Mouse (Mus musculus) lung, embryonic 15.5 days (tissue): ENCODE results near the gene Prkcg. TPM values are rescaled to one million over a fixed set of nuclear protein-coding genes. Genes with fewer than 3 reads are reported as not detected.

Experiments used
- ATAC-seq: fragments of 200-750 bp; cut with Nextera tagmentation; 2 replicates; pipeline ENCODE4 v1.8.0; 2017; ENCODE audit warnings: moderate number of reproducible peaks, borderline replicate concordance; ENCODE audit not compliant: low FRiP score, low TSS enrichment; ENCODE audit errors: extremely low read depth
- H3K27ac ChIP-seq: fragments of 300-500 bp; sonication (generic); 2 replicates; pipeline ENCODE4 v1.5.1; 2015; ENCODE audit warnings: moderate library complexity, mild to moderate bottlenecking, inconsistent platforms
- H3K27me3 ChIP-seq: fragments of 300-500 bp; sonication (generic); 2 replicates; pipeline ENCODE4 v1.6.1; 2015; ENCODE audit warnings: inconsistent platforms
- H3K36me3 ChIP-seq: fragments of 300-500 bp; sonication (generic); 2 replicates; pipeline ENCODE4 v1.6.1; 2015; ENCODE audit warnings: inconsistent platforms
- H3K4me1 ChIP-seq: fragments of 300-500 bp; sonication (generic); 2 replicates; pipeline ENCODE4 v1.6.1; 2015; ENCODE audit warnings: inconsistent platforms
- H3K4me2 ChIP-seq: fragments of 300-500 bp; sonication (generic); 2 replicates; pipeline ENCODE4 v1.6.1; 2015; ENCODE audit warnings: inconsistent platforms, mild to moderate bottlenecking, moderate library complexity
- H3K4me3 ChIP-seq: fragments of 300-500 bp; sonication (generic); 2 replicates; pipeline ENCODE4 v1.5.1; 2015; ENCODE audit warnings: mild to moderate bottlenecking, inconsistent platforms
- H3K9ac ChIP-seq: fragments of 300-500 bp; sonication (generic); 2 replicates; pipeline ENCODE4 v1.6.1; 2015; ENCODE audit warnings: inconsistent platforms
- H3K9me3 ChIP-seq: fragments of 300-500 bp; sonication (generic); 2 replicates; pipeline ENCODE4 v1.6.1; 2016; ENCODE audit warnings: inconsistent platforms
- WGBS: fragments of 180-500 bp; shearing (Covaris S2); methylation state at CpG from one replicate; pipeline ENCODE4 v1.1.7; 2015; 5-methylcytosine and 5-hydroxymethylcytosine counted together
- polyA plus RNA-seq: library from polyadenylated mRNA; unstranded; fragments of >200 nt; fragmentation: Nextera tagmentation; extraction: Ambion mirVana; gene quantifications from 2 replicates; pipeline ENCODE4 v1.2.1, GENCODE M21; 2015

The Prkcg gene
- polyA plus RNA-seq, 1 experiment from 2014 or later: 0.32 TPM

GRCm38 (mm10) chr7:3303276-3303781 is 14.3 kb downstream of the Prkcg start:
- peaks cover 37% of the 10 kb centered on the region for H3K27me3 ChIP-seq
- peak overlapping the region; percentile 31 for H3K4me3 ChIP-seq
- ATAC-seq: peak; percentile 54
- WGBS: under 1% methylated on average over 21 of the region's 29 CpGs
- peaks cover 18% of the 10 kb centered on the region for H3K36me3 ChIP-seq
- H3K4me2 ChIP-seq: peak overlapping the region; percentile 66
- H3K9me3 ChIP-seq: no peaks in the 10 kb centered on the region
- H3K27ac ChIP-seq: no peak overlapping the region
- H3K9ac ChIP-seq: no peak overlapping the region
- peaks cover 37% of the 10 kb centered on the region for H3K4me1 ChIP-seq

DNA sequence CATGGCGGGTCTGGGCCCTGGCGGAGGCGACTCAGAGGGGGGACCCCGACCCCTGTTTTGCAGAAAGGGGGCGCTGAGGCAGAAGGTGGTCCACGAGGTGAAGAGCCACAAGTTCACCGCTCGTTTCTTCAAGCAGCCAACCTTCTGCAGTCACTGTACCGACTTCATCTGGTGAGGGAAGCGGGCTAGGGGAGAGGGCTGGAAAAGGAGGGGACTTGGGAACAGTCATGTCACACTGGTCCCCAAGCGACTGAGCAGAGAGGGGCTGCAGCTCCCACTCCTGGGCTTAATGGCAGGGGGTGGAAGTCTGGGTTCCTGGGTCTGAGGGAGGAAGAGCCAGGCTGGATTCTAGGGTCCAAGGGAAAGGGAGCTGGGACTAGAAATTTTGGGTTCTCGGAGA is 14.8 kb downstream of the Prkcg start:
- H3K27me3 ChIP-seq: peaks cover 37% of the 10 kb centered on the region

DNA sequence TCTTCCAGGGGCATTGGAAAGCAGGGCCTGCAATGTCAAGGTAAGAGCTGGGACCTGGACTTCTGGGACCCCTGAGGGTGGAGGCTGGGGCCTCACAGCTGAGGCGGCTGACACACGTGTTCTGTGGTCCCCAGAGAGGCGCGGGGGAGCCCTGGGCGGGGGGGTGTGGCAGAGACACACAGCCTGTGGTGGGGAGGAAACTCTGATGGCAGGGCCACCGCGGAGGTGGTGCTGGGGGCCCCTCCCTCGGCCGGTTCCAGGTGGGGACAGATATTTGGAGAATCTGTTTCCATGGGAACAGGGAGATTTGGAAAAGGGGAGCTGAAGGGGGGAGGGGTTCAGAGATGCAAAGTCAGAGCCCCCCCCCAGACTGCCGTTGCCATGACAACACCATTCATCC is 15.3 kb downstream of the Prkcg start:
- Histone ChIP-seq H3K9me3 (no peaks in the 10 kb centered on the region), H3K36me3 (peaks cover 9% of the 10 kb centered on the region), H3K27me3 (peaks cover 37% of the 10 kb centered on the region), H3K4me1 (peaks cover 37% of the 10 kb centered on the region), H3K4me3 (no peak overlapping the region), H3K27ac (no peak overlapping the region), H3K9ac (no peak overlapping the region), H3K4me2 (no peak overlapping the region)
- 5% methylated on average over 10 of the region's 10 CpGs for WGBS
- ATAC-seq: no peak

More for the DNA sequence above, 14.8 kb downstream of the Prkcg start:
- peak overlapping the region; percentile 66 for H3K4me2 ChIP-seq
- no peak for ATAC-seq
- no peaks in the 10 kb centered on the region for H3K9me3 ChIP-seq
- H3K9ac ChIP-seq: no peak overlapping the region
- peaks cover 14% of the 10 kb centered on the region for H3K36me3 ChIP-seq
- H3K4me3 ChIP-seq: peak overlapping the region; percentile 31
- 3% methylated on average over 12 of the region's 12 CpGs for WGBS
- H3K27ac ChIP-seq: no peak overlapping the region
- peaks cover 37% of the 10 kb centered on the region for H3K4me1 ChIP-seq

- H3K9ac ChIP-seq: no peak overlapping the region
- no peak overlapping the region for H3K4me3 ChIP-seq
- WGBS: 71% methylated on average over 3 of the region's 3 CpGs
- H3K4me1 ChIP-seq: peaks cover 29% of the 10 kb centered on the region
- H3K36me3 ChIP-seq: no peaks in the 10 kb centered on the region
- H3K27me3 ChIP-seq: peaks cover 37% of the 10 kb centered on the region
- H3K4me2 ChIP-seq: no peak overlapping the region
- H3K9me3 ChIP-seq: no peaks in the 10 kb centered on the region
- no peak for ATAC-seq
- H3K27ac ChIP-seq: no peak overlapping the region
These were observed 17.4 kb downstream of the Prkcg start for GRCm38 (mm10) chr7:3306400-3306799.

DNA sequence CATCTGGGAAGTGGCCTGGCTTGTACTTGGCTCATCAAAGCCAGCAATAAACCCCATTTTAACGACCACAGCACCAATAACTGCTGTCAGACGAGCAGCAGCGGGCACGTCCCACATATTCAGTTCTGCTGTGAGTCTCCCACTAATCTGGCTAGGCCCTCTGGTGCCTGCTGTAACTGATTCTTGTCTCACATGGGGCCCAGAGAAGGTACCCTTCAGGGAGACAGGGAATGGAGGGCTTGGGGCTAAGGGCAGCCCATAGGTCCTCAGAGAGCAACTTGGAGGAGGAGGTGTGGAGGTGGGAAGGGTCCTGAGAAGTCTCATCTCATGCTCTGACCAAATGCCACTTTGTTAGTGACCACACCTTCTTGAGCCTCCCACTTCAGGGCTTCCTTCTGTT is 19.7 kb downstream of the Prkcg start:
- Histone ChIP-seq H3K36me3 (no peaks in the 10 kb centered on the region), H3K27me3 (peaks cover 27% of the 10 kb centered on the region), H3K9ac (no peak overlapping the region), H3K4me3 (no peak overlapping the region), H3K27ac (no peak overlapping the region), H3K4me1 (peaks cover 9% of the 10 kb centered on the region), H3K4me2 (no peak overlapping the region), H3K9me3 (no peaks in the 10 kb centered on the region)
- no peak for ATAC-seq
- WGBS: 48% methylated on average over 4 of the region's 4 CpGs

GRCm38 (mm10) chr7:3310233-3310632 is 21.3 kb downstream of the Prkcg start:
- no peak overlapping the region for H3K4me2 ChIP-seq
- no peak overlapping the region for H3K4me3 ChIP-seq
- H3K9me3 ChIP-seq: no peaks in the 10 kb centered on the region
- no peak overlapping the region for H3K9ac ChIP-seq
- H3K4me1 ChIP-seq: no peaks in the 10 kb centered on the region
- H3K36me3 ChIP-seq: no peaks in the 10 kb centered on the region
- H3K27ac ChIP-seq: no peak overlapping the region
- WGBS: 95% methylated on average over 7 of the region's 7 CpGs
- ATAC-seq: no peak
- peaks cover 13% of the 10 kb centered on the region for H3K27me3 ChIP-seq

DNA sequence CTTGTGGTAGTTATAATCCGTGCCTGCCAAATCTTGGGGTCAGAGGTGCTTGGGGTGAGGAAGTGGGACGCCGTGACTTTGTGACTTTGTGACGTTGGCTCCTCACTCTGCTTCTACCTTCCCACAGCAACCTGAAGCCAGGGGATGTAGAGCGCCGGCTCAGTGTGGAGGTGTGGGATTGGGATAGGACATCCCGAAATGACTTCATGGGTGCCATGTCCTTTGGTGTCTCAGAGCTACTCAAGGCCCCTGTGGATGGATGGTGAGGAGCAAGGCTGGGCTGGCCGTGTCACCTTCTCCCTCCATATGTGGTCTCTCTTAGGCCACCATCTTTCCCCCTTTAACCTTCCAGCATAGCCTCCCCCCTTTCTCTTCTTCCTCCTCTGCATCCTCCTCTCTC is 24.6 kb downstream of the Prkcg start:
- no peak for ATAC-seq
- no peaks in the 10 kb centered on the region for H3K27me3 ChIP-seq
- no peaks in the 10 kb centered on the region for H3K9me3 ChIP-seq
- WGBS: 60% methylated on average over 8 of the region's 8 CpGs
- no peaks in the 10 kb centered on the region for H3K36me3 ChIP-seq
- H3K27ac ChIP-seq: no peak overlapping the region
- H3K9ac ChIP-seq: no peak overlapping the region
- H3K4me1 ChIP-seq: no peaks in the 10 kb centered on the region
- H3K4me3 ChIP-seq: no peak overlapping the region
- H3K4me2 ChIP-seq: no peak overlapping the region

- WGBS: 57% methylated on average over 5 of the region's 5 CpGs
- no peaks in the 10 kb centered on the region for H3K36me3 ChIP-seq
- ATAC-seq: peak; percentile 31; the same call in 1 of the 2 replicates
These were observed 25.1 kb downstream of the Prkcg start for GRCm38 (mm10) chr7:3314121-3314520.

GRCm38 (mm10) chr7:3317704-3318103 is 28.7 kb downstream of the Prkcg start:
- H3K9me3 ChIP-seq: no peaks in the 10 kb centered on the region
- no peak overlapping the region for H3K4me2 ChIP-seq
- H3K36me3 ChIP-seq: no peaks in the 10 kb centered on the region
- 30% methylated on average over 4 of the region's 4 CpGs for WGBS
- H3K27ac ChIP-seq: no peak overlapping the region
- H3K9ac ChIP-seq: no peak overlapping the region
- H3K4me3 ChIP-seq: no peak overlapping the region
- no peak for ATAC-seq
- H3K27me3 ChIP-seq: no peaks in the 10 kb centered on the region
- no peaks in the 10 kb centered on the region for H3K4me1 ChIP-seq

More at GRCm38 (mm10) chr7:3314121-3314520, 25.1 kb downstream of the Prkcg start:
- Histone ChIP-seq H3K4me2 (no peak overlapping the region), H3K27ac (no peak overlapping the region), H3K27me3 (no peaks in the 10 kb centered on the region), H3K4me1 (no peaks in the 10 kb centered on the region), H3K9ac (no peak overlapping the region), H3K4me3 (no peak overlapping the region), H3K9me3 (no peaks in the 10 kb centered on the region)

GRCm38 (mm10) chr7:3320856-3321255 is 31.9 kb downstream of the Prkcg start:
- H3K4me2 ChIP-seq: no peak overlapping the region
- no peaks in the 10 kb centered on the region for H3K4me1 ChIP-seq
- no peaks in the 10 kb centered on the region for H3K36me3 ChIP-seq
- H3K9ac ChIP-seq: no peak overlapping the region
- no peak overlapping the region for H3K4me3 ChIP-seq
- no peak overlapping the region for H3K27ac ChIP-seq
- WGBS: 57% methylated on average over 3 of the region's 3 CpGs
- ATAC-seq: no peak
- H3K9me3 ChIP-seq: no peaks in the 10 kb centered on the region
- H3K27me3 ChIP-seq: no peaks in the 10 kb centered on the region

- whole genome bisulfite sequencing: 78% methylated on average over 1 of the region's 1 CpGs
- H3K9ac ChIP-seq: no peak overlapping the region
These were observed 34.8 kb downstream of the Prkcg start for GRCm38 (mm10) chr7:3323826-3324225.

DNA sequence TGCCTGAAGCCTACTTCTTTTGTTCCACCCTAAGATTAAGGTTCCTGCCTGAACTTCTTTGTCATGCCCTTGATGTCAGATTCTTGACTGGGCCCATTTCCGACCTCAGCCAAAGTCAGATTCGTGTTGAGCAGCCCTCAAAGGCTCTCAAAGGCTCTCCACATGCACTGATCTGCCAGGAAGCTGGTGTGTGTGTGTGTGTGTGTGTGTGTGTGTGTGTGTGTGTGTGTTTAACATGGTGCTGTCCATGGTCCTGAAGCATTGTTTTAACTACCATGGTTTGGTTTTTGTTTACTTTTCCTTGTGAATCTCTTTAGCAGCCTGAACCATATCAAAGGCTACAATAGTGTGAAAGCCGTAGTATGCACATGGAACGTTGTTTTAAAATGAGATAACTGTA is 39.0 kb downstream of the Prkcg start:
- no peak for ATAC-seq
- WGBS: 43% methylated on average over 4 of the region's 4 CpGs
- no peak overlapping the region for H3K4me2 ChIP-seq
- no peak overlapping the region for H3K4me3 ChIP-seq
- H3K27me3 ChIP-seq: peaks cover 25% of the 10 kb centered on the region
- no peak overlapping the region for H3K27ac ChIP-seq
- H3K9ac ChIP-seq: no peak overlapping the region
- peaks cover 20% of the 10 kb centered on the region for H3K4me1 ChIP-seq
- no peaks in the 10 kb centered on the region for H3K9me3 ChIP-seq
- H3K36me3 ChIP-seq: no peaks in the 10 kb centered on the region

More at GRCm38 (mm10) chr7:3323826-3324225, 34.8 kb downstream of the Prkcg start:
- Histone ChIP-seq H3K9me3 (no peaks in the 10 kb centered on the region), H3K36me3 (no peaks in the 10 kb centered on the region), H3K4me3 (no peak overlapping the region), H3K27ac (no peak overlapping the region), H3K27me3 (no peaks in the 10 kb centered on the region), H3K4me2 (no peak overlapping the region), H3K4me1 (no peaks in the 10 kb centered on the region)
- ATAC-seq: no peak
